Mouse (Mus musculus): ENCODE data around the gene Zdhhc5. TPM values are rescaled to one million over a fixed set of nuclear protein-coding genes. Genes with fewer than 3 reads are reported as not detected.

Zdhhc5 gene
- total RNA-seq, 1 experiment = 39.0 TPM

- no peak for TF ChIP-seq MAFK (IDR thresholded peaks at IDR 0.05; ENCODE audit: insufficient read depth, low read depth, low read length)
- no peaks in the 10 kb centered on the region for H3K9me3 ChIP-seq (ENCODE audit: control insufficient read depth, insufficient read depth, low read depth, low read length)
- no peak overlapping the region for H3K4me3 ChIP-seq (ENCODE audit: insufficient read depth in 1 of 2, low read depth in 1 of 2, low read length in 2 of 2, poor library complexity in 1 of 2, severe bottlenecking in 1 of 2)
- H3K4me1 ChIP-seq (ENCODE audit: control insufficient read depth in 2 of 2, insufficient read depth in 2 of 2, low read length in 2 of 2, poor library complexity in 1 of 2) = peaks cover 0 to 5% of the 10 kb centered on the region in 2 experiments; a peak in 1 of 4 replicates
- H3K9ac ChIP-seq (ENCODE audit: insufficient read depth, low read depth, low read length, poor library complexity, severe bottlenecking) = no peak overlapping the region
- in situ Hi-C loops (cut with MboI; ENCODE audit: low sequenced_read_pairs in 2 of 2, unreplicated experiment in 2 of 2) = no loop called here
- no peaks in the 10 kb centered on the region for H3K36me3 ChIP-seq (ENCODE audit: control insufficient read depth, insufficient read depth, low read length, poor library complexity, severe bottlenecking)
- no peak overlapping the region for H3K27ac ChIP-seq (ENCODE audit: insufficient read depth, low read depth, low read length, poor library complexity, severe bottlenecking)
- DNase-seq (ENCODE audit: low read depth, low spot score) = no peak
Observed at GRCm38 (mm10) chr2:84756245-84756644, 41.3 kb upstream of the Zdhhc5 start.

GRCm38 (mm10) chr2:84750115-84750514 lies 35.1 kb upstream of the Zdhhc5 start:
- H3K9ac ChIP-seq (ENCODE audit: insufficient read depth, low read depth, low read length, poor library complexity, severe bottlenecking) = no peak overlapping the region
- DNase-seq (ENCODE audit: low read depth, low spot score) = no peak
- H3K9me3 ChIP-seq (ENCODE audit: control insufficient read depth, insufficient read depth, low read depth, low read length) = no peaks in the 10 kb centered on the region
- TF ChIP-seq ZC3H11A (IDR thresholded peaks at IDR 0.05; ENCODE audit: borderline replicate concordance, low read depth, low read length) = no peak
- TF ChIP-seq CHD2 (IDR thresholded peaks at IDR 0.05; ENCODE audit: low read depth, low read length) = no peak
- TF ChIP-seq ZNF384 (IDR thresholded peaks at IDR 0.05; ENCODE audit: low read depth, low read length) = no peak
- no peak for TF ChIP-seq MAFK (IDR thresholded peaks at IDR 0.05; ENCODE audit: insufficient read depth, low read depth, low read length)
- H3K36me3 ChIP-seq (ENCODE audit: control insufficient read depth, insufficient read depth, low read length, poor library complexity, severe bottlenecking) = no peaks in the 10 kb centered on the region
- no peak overlapping the region for H3K4me3 ChIP-seq (ENCODE audit: insufficient read depth in 1 of 2, low read depth in 1 of 2, low read length in 2 of 2, poor library complexity in 1 of 2, severe bottlenecking in 1 of 2)
- H3K27ac ChIP-seq (ENCODE audit: insufficient read depth, low read depth, low read length, poor library complexity, severe bottlenecking) = no peak overlapping the region
- no peaks in the 10 kb centered on the region for H3K4me1 ChIP-seq (ENCODE audit: control insufficient read depth in 2 of 2, insufficient read depth in 2 of 2, low read length in 2 of 2, poor library complexity in 1 of 2)
- in situ Hi-C loops (cut with MboI; ENCODE audit: low sequenced_read_pairs in 2 of 2, unreplicated experiment in 2 of 2) = no loop called here

- peaks cover 13% of the 10 kb centered on the region for H3K36me3 ChIP-seq (ENCODE audit: control insufficient read depth, insufficient read depth, low read length, poor library complexity, severe bottlenecking)
- H3K9me3 ChIP-seq (ENCODE audit: control insufficient read depth, insufficient read depth, low read depth, low read length) = no peaks in the 10 kb centered on the region
- peak overlapping the region; percentile 95 for H3K27ac ChIP-seq (ENCODE audit: insufficient read depth, low read depth, low read length, poor library complexity, severe bottlenecking)
- in situ Hi-C loops (cut with MboI; ENCODE audit: low sequenced_read_pairs in 2 of 2, unreplicated experiment in 2 of 2) = no loop called here
- peaks cover 3 to 5% of the 10 kb centered on the region in 2 experiments; a peak in 2 of 4 replicates for H3K4me1 ChIP-seq (ENCODE audit: control insufficient read depth in 2 of 2, insufficient read depth in 2 of 2, low read length in 2 of 2, poor library complexity in 1 of 2)
- H3K4me3 ChIP-seq (ENCODE audit: insufficient read depth in 1 of 2, low read depth in 1 of 2, low read length in 2 of 2, poor library complexity in 1 of 2, severe bottlenecking in 1 of 2) = peak overlapping the region; percentile 85 to 99
- DNase-seq (ENCODE audit: low read depth, low spot score) = peak; percentile 79
- peak overlapping the region; percentile 89 for H3K9ac ChIP-seq (ENCODE audit: insufficient read depth, low read depth, low read length, poor library complexity, severe bottlenecking)
- TF ChIP-seq CHD2 (IDR thresholded peaks at IDR 0.05; ENCODE audit: low read depth, low read length) = peak; percentile 44; the same call in 1 of the 2 replicates
- TF ChIP-seq HCFC1 (IDR thresholded peaks at IDR 0.05; ENCODE audit: borderline replicate concordance, insufficient read depth, low read length) = peak; percentile 51; the same call in 1 of the 2 replicates
- no peak for TF ChIP-seq MAFK (IDR thresholded peaks at IDR 0.05; ENCODE audit: insufficient read depth, low read depth, low read length)
- TF ChIP-seq ZNF384 (IDR thresholded peaks at IDR 0.05; ENCODE audit: low read depth, low read length) = 0 out of 2 replicates have a peak, but pooled peaks have one; percentile 27
- TF ChIP-seq ZC3H11A (IDR thresholded peaks at IDR 0.05; ENCODE audit: borderline replicate concordance, low read depth, low read length) = no peak
Observed at GRCm38 (mm10) chr2:84744126-84744525, 29.1 kb upstream of the Zdhhc5 start.

GRCm38 (mm10) chr2:84743561-84743960 lies 28.6 kb upstream of the Zdhhc5 start, which contains the start of gene Gm19426:
Gene Gm19426 (minus strand): TSS chr2:84743655.
- TF ChIP-seq HCFC1 (IDR thresholded peaks at IDR 0.05; ENCODE audit: borderline replicate concordance, insufficient read depth, low read length) (0 out of 2 replicates have a peak, but pooled peaks have one; percentile 20), MAFK (IDR thresholded peaks at IDR 0.05; ENCODE audit: insufficient read depth, low read depth, low read length) (no peak), ZC3H11A (IDR thresholded peaks at IDR 0.05; ENCODE audit: borderline replicate concordance, low read depth, low read length) (no peak), ZNF384 (IDR thresholded peaks at IDR 0.05; ENCODE audit: low read depth, low read length) (no peak), CHD2 (IDR thresholded peaks at IDR 0.05; ENCODE audit: low read depth, low read length) (peak; percentile 65; the same call in 1 of the 2 replicates)
- H3K4me1 ChIP-seq (ENCODE audit: control insufficient read depth in 2 of 2, insufficient read depth in 2 of 2, low read length in 2 of 2, poor library complexity in 1 of 2) = peaks cover 3 to 8% of the 10 kb centered on the region in 2 experiments; a peak in 2 of 4 replicates
- in situ Hi-C loops (cut with MboI; ENCODE audit: low sequenced_read_pairs in 2 of 2, unreplicated experiment in 2 of 2) = no loop called here
- peak within 1 kb of the TSS; percentile 85 to 99 for H3K4me3 ChIP-seq (ENCODE audit: insufficient read depth in 1 of 2, low read depth in 1 of 2, low read length in 2 of 2, poor library complexity in 1 of 2, severe bottlenecking in 1 of 2)
- H3K9me3 ChIP-seq (ENCODE audit: control insufficient read depth, insufficient read depth, low read depth, low read length) = no peaks in the 10 kb centered on the region
- DNase-seq (ENCODE audit: low read depth, low spot score) = peak; percentile 92
- peak within 1 kb of the TSS; percentile 99 for H3K9ac ChIP-seq (ENCODE audit: insufficient read depth, low read depth, low read length, poor library complexity, severe bottlenecking)
- H3K36me3 ChIP-seq (ENCODE audit: control insufficient read depth, insufficient read depth, low read length, poor library complexity, severe bottlenecking) = peaks cover 13% of the 10 kb centered on the region
- H3K27ac ChIP-seq (ENCODE audit: insufficient read depth, low read depth, low read length, poor library complexity, severe bottlenecking) = peak within 1 kb of the TSS; percentile 99
